Comparison of ENCODE assay signal across 9 mouse cellular contexts in genomic region chr19:56723331-56724125, GRCm38 (mm10). TPM values are rescaled to one million over a fixed set of nuclear protein-coding genes. Genes with fewer than 3 reads are reported as not detected.
DNase-seq lines count a peak whose midpoint lies in the region; ATAC-seq and TF ChIP-seq lines count a peak whose summit lies in the region.
"Had no signal": no experiment of that assay in that cellular context is flagged by ENCODE, and none has a peak within 500 bp of the region (broad histone marks: within the 10 kb centered on the region; RNA-seq: fewer than 3 reads in every experiment).

No protein-coding gene starts in this region.

- no peak overlapping the region for H3K4me3 ChIP-seq in bone marrow, adult 2 months (replicated peaks; ENCODE audit: control insufficient read depth, low read depth, low read length)
- H3K4me3 ChIP-seq in intestine, embryonic 15.5 days (replicated peaks), result peak overlapping the region; percentile 57
- peak overlapping the region; percentile 56 for H3K4me3 ChIP-seq in neural tube, embryonic 14.5 days (ENCODE audit: low read depth, low read length)

- peak overlapping the region; percentile 50 for H3K9ac ChIP-seq in intestine, embryonic 15.5 days
- peak overlapping the region; percentile 66 for H3K9ac ChIP-seq in neural tube, embryonic 14.5 days (replicated peaks; ENCODE audit: low read depth, low read length)

- TF ChIP-seq POLR2A in bone marrow, adult 2 months (IDR thresholded peaks at IDR 0.05; ENCODE audit: borderline replicate concordance, control insufficient read depth, low read depth, low read length), result no peak

- no peaks in the 10 kb centered on the region for H3K9me3 ChIP-seq in intestine, embryonic 15.5 days
- no peaks in the 10 kb centered on the region for H3K9me3 ChIP-seq in neural tube, embryonic 14.5 days (ENCODE audit: control insufficient read depth, low read length)

- no peaks in the 10 kb centered on the region; the same call in 1 of the 2 replicates for H3K4me1 ChIP-seq in bone marrow, adult 2 months (ENCODE audit: control insufficient read depth, insufficient read depth, low read length)
- H3K4me1 ChIP-seq in intestine, embryonic 15.5 days (replicated peaks), result peaks cover 29% of the 10 kb centered on the region
- H3K4me1 ChIP-seq in neural tube, embryonic 14.5 days (ENCODE audit: control insufficient read depth, insufficient read depth, low read length), result peaks cover 9% of the 10 kb centered on the region

- no peaks in the 10 kb centered on the region for H3K36me3 ChIP-seq in intestine, embryonic 15.5 days
- no peaks in the 10 kb centered on the region for H3K36me3 ChIP-seq in neural tube, embryonic 14.5 days (ENCODE audit: control insufficient read depth, insufficient read depth, low read length)

- H3K27me3 ChIP-seq in intestine, embryonic 15.5 days (replicated peaks), result peaks cover 41% of the 10 kb centered on the region
- H3K27me3 ChIP-seq in neural tube, embryonic 14.5 days (ENCODE audit: control insufficient read depth, insufficient read depth, low read length), result peaks cover 41% of the 10 kb centered on the region
- H3K27me3 ChIP-seq: CH12.LX had no signal

- peak; percentile 64 for ATAC-seq in intestine, embryonic 15.5 days
- ATAC-seq in neural tube, embryonic 14.5 days (ENCODE audit: low read depth), result 0 out of 2 replicates have a peak, but pooled peaks have one; percentile 19
- ATAC-seq in inflammation-experienced regulatory T-cells, adult 6 months, result no peak

- TF ChIP-seq CTCF in bone marrow, adult 2 months (IDR thresholded peaks at IDR 0.05; ENCODE audit: control insufficient read depth, insufficient read depth, low read length), result no peak

- peak; percentile 94 for DNase-seq in heart, adult 11 months
- DNase-seq in heart, adult 8-10 months (ENCODE audit: low spot score), result no peak
- DNase-seq in gastrocnemius, postnatal 14 days, result peak; percentile 79
- DNase-seq in lung, adult 18-20 months, result peak; percentile 59 to 66

- intact Hi-C loops in gastrocnemius, postnatal 14 days (cut with DNase I; ENCODE audit: low total_unique reads), result no loop called here

- WGBS in bone marrow, adult 2 months, result 1% methylated on average over 71 of the region's 71 CpGs
- under 1% methylated on average over 71 of the region's 71 CpGs for WGBS in intestine, embryonic 15.5 days
- WGBS in neural tube, embryonic 14.5 days, result under 1% methylated on average over 71 of the region's 71 CpGs

- peak overlapping the region; percentile 23; the same call in 1 of the 2 replicates for H3K27ac ChIP-seq in bone marrow, adult 2 months (ENCODE audit: control insufficient read depth, insufficient read depth, low read depth, low read length, poor library complexity)
- 0 out of 2 replicates have a peak overlapping the region, but pooled peaks have one; percentile 9 for H3K27ac ChIP-seq in intestine, embryonic 15.5 days
- H3K27ac ChIP-seq in neural tube, embryonic 14.5 days (ENCODE audit: low read depth, low read length), result no peak overlapping the region

- peak overlapping the region; percentile 97 for H3K4me2 ChIP-seq in intestine, embryonic 15.5 days (replicated peaks)
- peak overlapping the region; percentile 85 for H3K4me2 ChIP-seq in neural tube, embryonic 14.5 days (ENCODE audit: low read depth, low read length)

RNA-seq across cellular contexts. Expression of gene Adrb1, which starts 1.5 kb away (rescaled TPM):
- total RNA-seq in heart, adult 8-10 months (2022), result 10 to 100 TPM; 19.4 to 26.8 (median 22.2) TPM
- polyA plus RNA-seq in bone marrow, adult 2 months (2011; ENCODE audit: insufficient read depth, insufficient read length, low replicate concordance, missing spikeins), result 0.50 TPM in 1 of 2 replicates, not detected in the other
- under 1 TPM; 0.27 to 0.53 TPM for total RNA-seq in gastrocnemius, postnatal 14 days (2021)
- 0.75 and 1.1 TPM in 2 replicates for polyA plus RNA-seq in intestine, embryonic 15.5 days (2015; fragmentation: Nextera tagmentation; extraction: Ambion mirVana)
- 1.1 and 1.8 TPM in 2 replicates for polyA plus RNA-seq in neural tube, embryonic 14.5 days (2014; fragmentation: Nextera tagmentation; extraction: Ambion mirVana)
- under 1 TPM in 1 of 3 experiments, not detected in 2; 0.20 TPM for polyA plus RNA-seq in inflammation-experienced regulatory T-cells, adult 6 months (2017; shearing (Covaris generic))
- total RNA-seq: CH12.LX had no signal
